Mouse (Mus musculus) B cell, adult 2 months (primary cell): ENCODE data around the gene Mical2.
A peak's percentile ranks its signal among the peaks of the same experiment; 100 is the strongest.

Experiments
- DNase-seq, 2 experiments: peaks; one replicate each; pipeline ENCODE4 v3.0.0; 2022

Mical2 gene

GRCm38 (mm10) chr7:112225615-112226262 lies at the start of gene Mical2:
Gene Mical2 (plus strand): TSS chr7:112225856.
- no peak for DNase-seq

DNA sequence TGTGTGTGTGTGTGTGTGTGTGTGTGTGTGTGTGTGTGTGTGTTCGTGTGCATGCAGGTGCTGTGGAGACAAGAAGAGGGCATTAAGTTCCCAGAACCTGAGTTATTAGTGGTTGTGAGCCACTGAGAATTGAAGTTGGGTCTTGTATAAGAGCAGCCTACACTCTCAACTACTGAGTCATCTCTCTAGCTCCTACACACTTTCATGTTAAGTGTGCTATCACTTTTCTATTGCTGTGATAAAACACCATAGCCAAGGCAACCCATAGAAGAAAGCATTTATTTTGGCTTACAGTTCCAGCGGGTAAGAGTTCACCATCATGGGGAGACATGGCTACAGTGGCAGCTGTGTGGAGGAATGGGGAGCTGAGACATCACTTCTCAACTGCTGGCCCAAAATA lies 49.0 kb upstream of the Mical2 start:
- DNase-seq, result no peak

- peak; percentile 61 to 63 for DNase-seq
These were observed 45.4 kb upstream of the Mical2 start for GRCm38 (mm10) chr7:112180235-112180705.

DNA sequence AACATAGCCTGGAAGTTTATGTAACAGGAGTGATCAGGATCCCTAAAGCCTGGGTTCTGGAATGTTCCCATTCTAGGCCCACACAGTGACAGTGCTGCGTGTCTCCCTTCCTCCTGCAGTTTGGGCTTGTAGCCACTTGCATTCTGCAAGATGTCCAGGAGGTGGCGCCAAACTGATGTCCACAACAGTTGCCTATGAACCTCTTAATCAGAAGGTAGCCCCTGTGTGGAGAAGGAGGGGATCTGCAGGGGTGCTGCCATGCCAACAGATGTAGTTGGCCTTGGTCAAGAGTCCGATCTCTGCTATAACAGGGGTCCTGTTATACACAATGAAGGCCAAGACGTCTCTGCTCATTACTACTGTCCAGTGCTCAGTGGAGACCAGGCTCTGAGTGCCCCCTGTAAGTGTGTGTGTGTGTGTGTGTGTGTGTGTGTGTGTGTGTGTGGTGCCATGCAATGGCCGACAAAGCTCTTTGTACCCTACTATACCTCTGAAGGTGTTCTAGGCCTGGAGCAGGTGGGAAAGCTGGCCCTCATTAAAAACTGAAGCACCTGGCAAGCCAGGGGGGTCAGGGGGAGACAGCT lies 42.3 kb upstream of the Mical2 start:
- peak; percentile 74 to 75 for DNase-seq

GRCm38 (mm10) chr7:112184519-112185225 lies 41.0 kb upstream of the Mical2 start:
- DNase-seq, result no peak

DNA sequence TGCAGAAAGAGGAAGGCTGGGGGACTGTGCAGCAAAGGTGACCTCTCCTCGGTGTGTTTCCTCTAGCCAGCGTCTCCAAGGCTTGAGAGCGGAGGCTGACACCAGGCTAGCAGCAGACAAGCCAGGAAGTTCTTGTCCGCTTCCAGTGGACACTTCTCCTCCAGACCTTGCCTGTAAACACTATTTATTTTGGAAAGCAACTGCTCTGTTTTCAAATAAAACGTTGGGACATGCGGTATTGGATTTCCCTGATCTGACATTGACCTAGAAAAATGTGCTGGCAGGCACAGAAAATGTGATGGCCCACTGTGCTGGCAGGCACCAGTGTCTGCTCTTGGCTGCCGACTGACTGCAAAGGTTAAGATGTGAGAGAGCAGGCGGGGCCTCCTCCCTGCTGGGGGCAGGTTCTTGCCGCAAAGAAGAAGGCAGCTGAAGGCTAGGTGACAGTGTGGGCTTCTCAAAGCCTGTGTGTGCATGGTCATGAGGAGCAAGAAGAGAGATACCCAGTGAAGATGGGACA lies 40.4 kb upstream of the Mical2 start:
- no peak for DNase-seq

DNA sequence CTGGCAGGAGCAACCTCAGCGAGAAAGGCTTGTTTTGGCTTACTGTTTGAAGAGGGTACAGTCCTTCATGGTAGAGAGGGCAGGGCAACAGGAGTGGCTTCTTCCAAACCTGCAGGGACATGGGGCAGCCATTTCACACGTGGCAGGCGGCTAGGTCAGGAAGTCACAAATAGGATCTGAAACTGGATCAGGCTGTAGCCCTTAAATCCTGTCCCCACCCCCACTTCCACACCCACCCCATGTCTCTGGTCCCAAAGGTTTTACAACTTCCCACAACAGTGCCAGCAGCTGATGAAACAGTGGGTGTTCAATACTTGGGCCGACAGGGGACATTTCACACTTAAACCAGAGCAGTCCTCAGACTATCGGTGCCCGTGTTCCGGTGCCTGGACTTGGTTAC lies 38.8 kb upstream of the Mical2 start:
- DNase-seq, result no peak

GRCm38 (mm10) chr7:112187536-112188459 lies 37.9 kb upstream of the Mical2 start:
- no peak for DNase-seq

- DNase-seq, result no peak
These were observed 33.4 kb upstream of the Mical2 start for GRCm38 (mm10) chr7:112192237-112192636.

DNA sequence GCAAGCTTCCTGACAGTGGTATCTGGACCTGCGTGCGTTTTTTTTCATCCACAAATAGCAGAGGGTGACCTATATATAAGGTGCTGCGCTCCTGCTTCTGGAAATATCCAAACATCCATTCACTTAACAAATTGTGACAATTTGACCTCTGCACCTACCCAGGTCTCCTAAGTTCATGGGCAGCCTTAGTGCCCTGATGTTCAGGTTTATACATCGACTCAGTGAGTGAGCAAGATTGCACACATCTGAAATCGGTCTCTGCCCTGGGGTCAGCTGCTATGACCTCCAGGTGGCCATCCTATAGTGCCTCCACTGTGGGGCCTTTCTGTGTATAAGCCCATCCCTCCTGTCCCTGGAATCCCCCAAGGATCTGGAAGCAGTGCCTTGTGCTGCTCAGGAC lies 32.9 kb upstream of the Mical2 start:
- DNase-seq, result no peak

GRCm38 (mm10) chr7:112194286-112194685 lies 31.4 kb upstream of the Mical2 start:
- no peak for DNase-seq

DNA sequence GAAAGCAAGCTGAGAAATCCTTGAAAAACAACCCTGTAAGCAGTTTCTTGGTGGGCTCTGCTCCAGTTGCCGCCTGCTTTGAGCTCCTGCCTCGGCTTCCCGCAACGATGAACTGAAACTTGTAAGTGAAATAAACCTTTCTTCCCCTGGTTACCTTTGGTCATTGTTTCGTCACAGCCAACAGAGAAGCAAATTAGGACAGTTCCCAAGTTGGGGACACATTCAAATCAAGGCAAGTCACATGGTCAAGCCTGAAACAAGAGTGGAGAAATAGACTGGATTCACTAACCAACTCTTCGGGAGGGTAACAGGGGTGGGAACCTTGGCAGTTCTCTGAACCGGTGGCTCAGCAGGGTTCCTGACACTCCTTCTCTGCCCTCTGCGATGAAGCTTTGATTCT lies 28.2 kb upstream of the Mical2 start:
- DNase-seq, result no peak

DNA sequence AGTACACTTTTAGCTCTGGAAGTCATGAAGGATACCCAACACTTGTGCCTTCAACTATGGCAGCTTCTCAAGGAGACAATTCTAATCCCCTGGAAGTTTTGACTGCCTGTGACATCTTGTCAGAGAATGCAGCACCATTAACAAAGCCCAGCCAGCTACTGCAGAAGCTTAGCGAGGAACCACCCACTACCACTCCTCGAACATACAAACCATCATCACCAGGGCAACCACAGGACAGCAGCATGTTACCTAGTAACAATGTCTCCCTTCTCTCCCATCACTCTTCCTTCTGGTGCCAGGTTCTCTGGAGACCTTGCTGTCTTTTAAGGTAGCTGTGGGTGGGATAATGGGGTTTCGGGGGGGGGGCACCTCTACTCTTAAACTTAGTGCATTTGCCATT lies 26.3 kb upstream of the Mical2 start:
- no peak for DNase-seq

DNA sequence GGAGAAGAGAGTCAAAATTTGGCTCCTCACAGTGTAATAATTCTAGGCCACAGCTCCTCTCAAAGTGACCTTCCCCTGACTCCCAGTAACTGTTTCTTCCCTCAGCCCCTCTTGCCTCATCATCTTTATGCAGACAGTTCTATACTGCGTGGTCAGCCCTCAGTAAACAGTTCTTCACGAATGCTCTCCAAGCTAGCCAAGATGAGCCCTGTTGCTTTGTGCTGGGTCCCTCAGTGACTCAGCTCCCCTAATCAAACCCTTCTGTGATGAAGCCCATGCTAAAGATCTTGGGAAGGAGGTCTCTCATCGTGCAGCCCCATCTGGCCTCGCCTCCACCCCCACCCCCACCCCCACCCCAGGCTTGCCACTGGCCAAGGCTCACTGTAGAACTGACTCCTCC lies 24.9 kb upstream of the Mical2 start:
- no peak for DNase-seq

DNA sequence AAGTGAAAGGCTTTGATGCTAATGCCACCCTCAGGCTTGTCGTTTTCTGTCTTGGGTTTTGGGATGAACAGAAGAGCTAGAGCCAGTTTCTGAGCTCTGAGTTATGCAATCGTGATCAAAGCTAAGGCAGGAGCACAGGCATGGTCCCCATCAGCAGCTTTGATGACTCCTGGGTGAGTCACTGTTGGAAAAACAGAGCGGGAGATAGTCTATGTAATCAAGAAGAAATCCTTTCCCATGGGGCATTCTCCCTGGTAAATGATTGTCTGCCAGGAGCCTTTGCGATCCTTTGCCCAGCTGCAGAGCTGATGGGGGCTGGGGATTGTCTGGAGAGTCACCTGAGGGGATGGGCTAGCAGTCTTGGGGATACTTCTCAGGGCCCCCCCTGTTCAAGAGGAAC lies 23.5 kb upstream of the Mical2 start:
- no peak for DNase-seq

- no peak for DNase-seq
These were observed 22.8 kb upstream of the Mical2 start for GRCm38 (mm10) chr7:112202843-112203242.

- DNase-seq, result no peak
These were observed 21.7 kb upstream of the Mical2 start for GRCm38 (mm10) chr7:112203937-112204336.

GRCm38 (mm10) chr7:112204380-112204963 lies 21.2 kb upstream of the Mical2 start:
- DNase-seq, result no peak

DNA sequence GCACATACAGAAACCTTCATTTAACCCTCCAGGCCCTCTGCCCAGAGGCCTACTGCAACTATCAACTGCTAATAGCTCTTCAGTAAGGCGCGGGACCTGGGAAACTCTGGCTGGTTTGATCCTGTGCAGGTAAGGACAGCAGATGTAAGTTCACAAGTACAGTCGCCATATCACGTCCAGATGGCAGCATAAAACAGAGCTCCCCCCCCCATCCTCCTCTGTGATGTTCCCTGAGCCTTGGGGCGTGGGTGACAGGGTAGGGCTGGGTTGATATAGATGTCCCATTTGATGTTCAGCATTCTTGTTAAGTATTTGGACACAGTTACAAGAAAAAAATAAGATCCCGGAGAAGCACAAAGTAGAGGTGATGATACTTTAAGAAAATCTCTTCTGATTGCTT lies 20.1 kb upstream of the Mical2 start:
- DNase-seq, result no peak

DNA sequence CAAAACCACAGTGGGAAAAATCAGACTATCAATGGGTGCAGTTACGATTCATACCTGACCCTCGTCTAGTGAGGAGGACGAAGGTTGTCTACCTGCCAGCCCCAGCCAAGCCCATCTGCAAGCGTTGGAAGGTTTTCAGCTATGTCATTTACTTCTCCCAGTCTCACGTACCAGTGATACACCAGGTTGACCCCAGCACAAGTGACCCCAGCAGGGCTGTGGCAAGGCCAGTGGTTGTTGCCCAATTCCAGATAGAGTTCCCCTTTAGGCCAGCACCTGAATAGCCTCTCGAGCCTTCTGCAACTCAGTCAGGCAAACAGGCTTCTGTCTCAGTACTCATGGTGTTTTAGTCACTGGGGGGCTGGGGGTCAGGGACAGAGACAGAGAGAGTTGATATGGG lies 17.9 kb upstream of the Mical2 start:
- DNase-seq, result no peak

- no peak for DNase-seq
These were observed 17.1 kb upstream of the Mical2 start for GRCm38 (mm10) chr7:112208323-112209167.

GRCm38 (mm10) chr7:112209621-112210020 lies 16.0 kb upstream of the Mical2 start:
- no peak for DNase-seq
